Mouse (Mus musculus) layer of hippocampus, postnatal 10 days (tissue): ENCODE results near the gene Smad9. TPM values are rescaled to one million over a fixed set of nuclear protein-coding genes. Genes with fewer than 3 reads are reported as not detected.

ENCODE experiments used
- DNase-seq, 2 experiments: peaks; one replicate each; pipeline ENCODE4 v3.0.0; 2021; ENCODE audit warnings: low spot score in 2 of 2
- long read RNA-seq: library from polyadenylated mRNA; stranded (forward); transcript quantifications from one replicate; pipeline ENCODE4 v2.0.0, GENCODE M21; 2023
- total RNA-seq, 2 experiments: library from RNA; stranded (reverse); gene quantifications; 2 replicates each; pipeline ENCODE4 v1.2.3; 2021

The Smad9 gene
- 1 to 10 TPM; 4.4 to 4.5 TPM for total RNA-seq
- long read RNA-seq, result 0 reads

DNA sequence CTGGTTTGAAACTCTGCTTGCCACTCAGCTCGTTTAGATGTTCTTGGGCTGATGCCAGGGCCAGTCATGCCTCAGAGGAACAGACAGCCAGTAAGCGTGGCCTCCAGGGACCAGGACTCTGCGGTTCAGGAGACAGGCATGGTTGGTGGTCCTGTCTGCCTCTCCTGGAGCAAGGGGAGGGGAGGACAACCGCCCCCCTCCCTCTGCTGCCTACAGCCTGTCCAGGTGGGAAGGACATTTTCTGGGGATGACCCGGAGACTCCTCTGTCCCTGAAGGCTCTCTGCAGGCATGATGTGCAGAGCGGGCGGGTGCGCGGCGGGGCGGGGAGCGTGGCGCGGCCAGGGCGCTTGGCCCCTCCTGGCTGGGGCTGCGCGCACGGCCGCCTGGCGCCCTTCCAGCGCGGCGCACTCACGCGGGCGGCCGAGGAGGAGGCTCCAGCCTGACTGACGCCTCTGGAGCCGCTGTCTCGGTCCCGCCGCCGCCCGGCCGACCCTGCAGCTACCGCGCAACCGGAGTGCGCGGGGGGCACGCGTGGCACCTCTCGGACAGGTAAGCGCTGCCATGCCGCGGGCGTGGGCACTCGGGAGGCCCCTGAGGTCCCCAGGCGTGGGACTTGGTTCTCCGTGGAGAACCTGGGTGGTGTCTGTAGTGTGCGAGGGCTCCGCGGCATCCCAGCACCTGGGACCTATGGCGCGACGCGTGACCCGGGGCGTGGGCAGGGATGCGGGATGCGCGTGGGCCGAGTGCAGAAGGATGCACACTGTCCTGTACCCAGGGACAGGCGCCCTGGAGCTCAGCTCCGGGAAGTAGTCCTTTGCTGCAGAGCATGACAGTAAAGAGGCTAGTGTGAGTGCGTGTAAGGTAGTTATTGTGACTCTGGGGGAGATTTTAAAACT lies at the start of gene Smad9:
TSS of gene Smad9 (plus strand) at position 438 of the 897 bp plus-strand sequence.
- peak; percentile 42 to 61 for DNase-seq

DNA sequence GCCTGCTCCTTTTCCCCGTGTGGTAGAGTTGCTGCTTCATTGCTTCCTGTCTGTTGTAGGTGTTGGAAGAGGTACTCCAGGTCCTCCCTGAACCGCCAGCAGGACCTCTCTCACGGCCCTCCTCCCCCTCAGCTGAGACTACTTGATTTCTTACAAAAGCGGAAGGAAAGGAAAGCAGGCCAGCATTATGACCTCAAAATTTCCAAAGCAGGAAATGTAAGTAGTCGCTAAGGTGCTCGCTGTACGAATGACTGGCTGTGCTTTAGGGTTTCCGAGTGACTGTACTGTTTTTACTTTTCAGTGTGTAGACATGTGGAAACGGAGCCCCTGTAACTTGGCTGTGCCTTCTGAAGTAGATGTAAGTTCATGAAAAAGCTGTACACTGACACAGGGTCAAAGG lies 46.4 kb upstream of the Smad9 start:
- no peak for DNase-seq

DNA sequence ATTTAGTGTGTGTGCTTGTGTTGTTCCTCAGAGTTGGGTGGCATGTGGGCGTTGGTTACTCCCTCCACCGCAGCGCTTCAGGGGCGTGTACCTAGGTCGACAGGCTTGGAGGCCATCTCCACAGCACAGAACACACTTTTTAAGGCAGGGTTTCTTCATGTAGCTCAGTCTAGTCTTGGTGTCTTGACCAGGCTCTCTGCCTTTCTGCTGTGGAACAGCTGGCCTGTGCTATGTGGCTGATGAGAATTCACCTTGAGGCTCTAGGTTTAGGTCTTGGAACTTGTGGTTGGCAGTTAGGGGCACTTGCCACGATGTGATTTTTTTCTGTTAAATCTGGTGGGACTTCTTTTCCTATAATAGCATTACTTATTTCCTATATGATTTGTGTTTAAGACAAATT lies 41.1 kb upstream of the Smad9 start, which contains the start of gene Gm21958:
TSS of gene Gm21958 (minus strand) at position 101 of the 400 bp plus-strand sequence.
- DNase-seq, result no peak

DNA sequence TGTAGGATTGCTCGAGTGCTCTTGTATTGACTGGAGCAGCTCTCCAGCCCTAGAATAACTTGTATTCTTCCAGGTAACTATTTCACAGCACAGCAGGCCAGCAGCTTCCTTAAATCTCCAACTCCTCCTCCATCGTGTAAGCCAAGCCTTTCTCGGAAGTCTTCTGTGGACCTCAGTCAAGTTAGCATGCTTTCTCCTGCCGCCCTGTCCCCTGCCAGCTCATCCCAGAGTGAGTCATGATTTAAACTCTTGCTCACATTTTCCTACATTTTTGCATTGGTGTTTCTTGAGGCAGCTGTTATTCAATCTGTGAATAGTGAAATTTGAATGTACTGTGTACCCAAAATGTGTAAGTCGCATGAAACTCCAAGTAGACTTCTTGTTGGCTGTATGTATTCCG lies 39.9 kb upstream of the Smad9 start:
- no peak for DNase-seq

DNA sequence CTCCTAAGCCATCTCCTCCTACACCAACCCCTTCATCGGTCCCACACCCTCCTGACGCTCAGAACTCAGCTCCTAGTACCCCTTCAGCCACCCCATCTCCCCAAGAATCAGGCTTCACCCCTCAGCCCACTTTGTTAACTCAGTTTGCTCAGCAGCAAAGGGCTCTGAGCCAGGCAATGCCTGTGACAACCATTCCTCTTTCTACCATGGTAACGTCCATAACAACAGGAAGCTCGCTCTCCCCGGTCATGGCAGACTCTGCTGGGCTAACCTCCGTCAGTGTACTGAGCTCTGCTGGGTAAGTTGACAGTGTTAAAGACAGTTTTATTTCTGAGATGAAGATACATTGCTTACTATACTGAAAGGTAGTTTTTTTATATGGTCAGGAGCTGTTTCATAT lies 38.0 kb upstream of the Smad9 start:
- DNase-seq, result no peak

- DNase-seq, result no peak
These were observed 36.4 kb upstream of the Smad9 start for GRCm38 (mm10) chr3:54718947-54719346.

DNA sequence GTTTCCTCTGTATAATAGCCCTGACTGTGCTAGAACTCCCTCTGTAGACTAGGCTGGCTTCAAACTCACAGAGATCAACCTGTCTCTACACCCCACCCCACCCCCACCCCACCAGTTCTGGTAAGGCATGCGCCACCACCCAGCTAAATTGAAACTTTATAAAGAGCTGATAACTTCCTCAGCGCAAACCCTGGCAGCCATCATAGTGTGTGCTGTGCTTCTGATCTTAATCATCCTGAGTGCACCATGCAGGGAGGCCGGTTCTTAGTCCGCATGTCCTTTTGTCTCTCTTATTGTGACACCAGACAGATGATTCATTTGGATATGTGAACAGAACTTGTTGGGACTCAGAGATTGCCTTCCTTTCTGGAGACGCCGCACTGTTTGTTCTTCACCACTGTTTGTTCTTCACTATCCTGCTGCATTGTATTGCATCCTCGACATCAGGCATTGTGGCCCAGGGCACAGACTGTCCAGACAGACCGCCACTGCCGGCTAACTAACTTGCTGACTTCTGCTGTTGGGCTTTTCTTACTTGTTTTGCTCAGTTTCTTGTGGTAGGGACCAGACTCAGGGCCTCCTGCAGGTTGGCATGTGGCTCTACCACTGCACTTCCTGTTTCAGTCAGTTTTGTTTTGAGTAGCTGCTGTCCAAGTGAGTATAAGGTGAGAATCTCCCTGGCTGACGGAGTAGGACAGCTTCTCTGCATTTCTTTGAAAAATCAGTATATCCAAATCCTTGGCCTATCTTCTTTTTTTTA lies 31.5 kb upstream of the Smad9 start:
- DNase-seq, result no peak

- no peak for DNase-seq
These were observed 30.0 kb upstream of the Smad9 start for GRCm38 (mm10) chr3:54725344-54725743.

GRCm38 (mm10) chr3:54727588-54727987 lies 27.8 kb upstream of the Smad9 start:
- no peak for DNase-seq

GRCm38 (mm10) chr3:54728100-54728499 lies 27.3 kb upstream of the Smad9 start:
- no peak for DNase-seq

GRCm38 (mm10) chr3:54731626-54732150 lies 23.7 kb upstream of the Smad9 start:
- DNase-seq, result no peak

DNA sequence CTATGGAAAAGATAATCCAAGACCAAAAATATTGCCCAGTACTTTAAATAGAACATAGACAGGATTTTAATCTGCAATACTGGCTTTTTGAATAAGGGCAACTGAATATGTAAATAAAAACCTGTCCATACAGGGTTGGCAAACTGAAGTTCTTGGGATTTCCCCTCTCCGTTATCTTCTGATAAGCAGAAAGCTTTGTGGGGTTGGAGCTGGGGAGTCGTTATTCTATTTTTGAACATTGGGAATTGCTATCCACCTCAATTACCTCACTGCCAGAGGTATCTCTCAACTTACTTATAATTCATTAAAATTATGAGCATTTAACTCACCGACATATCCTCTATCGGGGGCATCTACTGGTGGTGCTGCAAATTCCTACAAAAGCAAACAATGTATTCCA lies 23.0 kb upstream of the Smad9 start:
- DNase-seq, result no peak

DNA sequence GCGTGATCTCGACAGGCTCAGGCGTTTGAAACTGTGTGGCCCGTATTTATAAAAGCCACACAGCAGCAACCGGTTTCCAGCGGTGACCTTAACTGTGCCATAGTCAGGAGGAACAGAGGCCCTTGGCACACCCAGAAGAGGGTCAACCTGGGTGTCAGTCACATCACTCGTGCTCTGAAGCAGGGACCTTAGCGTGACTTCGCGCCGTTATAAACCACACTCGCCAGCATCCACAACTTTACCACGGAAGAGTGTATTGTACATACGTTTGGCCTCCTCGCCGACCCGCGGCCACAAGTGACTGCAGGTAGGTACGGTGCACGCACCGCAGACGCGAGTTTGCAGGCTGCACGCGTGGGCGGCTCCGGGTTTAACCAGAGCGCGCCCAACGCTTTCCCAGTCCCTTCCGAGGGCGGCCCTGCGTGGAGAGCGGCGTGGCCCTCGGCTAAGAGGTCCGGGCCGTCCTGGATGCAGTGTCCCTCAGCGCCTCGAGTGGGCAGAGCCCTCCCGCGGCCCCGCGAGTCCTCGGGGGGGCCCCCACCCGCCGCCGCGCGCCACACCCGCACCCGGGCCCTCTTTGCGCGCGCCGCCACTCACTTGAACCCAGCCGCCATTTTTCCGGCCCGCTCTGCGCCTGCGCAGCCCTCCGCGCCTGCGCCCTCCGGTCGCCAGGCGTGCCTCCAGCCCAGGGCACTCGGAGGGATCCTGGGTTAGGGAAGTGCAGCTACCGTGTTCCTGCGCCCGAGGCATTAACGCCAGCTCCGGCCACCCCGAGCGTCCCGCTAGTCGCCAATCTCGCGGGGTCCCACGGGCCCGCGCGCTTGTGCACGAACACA lies 20.8 kb upstream of the Smad9 start:
- DNase-seq, result peak; percentile 90 to 96

GRCm38 (mm10) chr3:54735247-54736046 lies 19.9 kb upstream of the Smad9 start, which contains the start of the genes Exosc8 and Alg5:
Exosc8 (minus strand) TSS chr3:54735393.
Alg5 (plus strand) TSS chr3:54735539.
- DNase-seq, result peak; percentile 98 to 99

- DNase-seq, result peak; percentile 29 to 39
These were observed 19.1 kb upstream of the Smad9 start for GRCm38 (mm10) chr3:54736101-54736927.

- DNase-seq, result no peak
These were observed 18.1 kb upstream of the Smad9 start for GRCm38 (mm10) chr3:54737317-54737716.

DNA sequence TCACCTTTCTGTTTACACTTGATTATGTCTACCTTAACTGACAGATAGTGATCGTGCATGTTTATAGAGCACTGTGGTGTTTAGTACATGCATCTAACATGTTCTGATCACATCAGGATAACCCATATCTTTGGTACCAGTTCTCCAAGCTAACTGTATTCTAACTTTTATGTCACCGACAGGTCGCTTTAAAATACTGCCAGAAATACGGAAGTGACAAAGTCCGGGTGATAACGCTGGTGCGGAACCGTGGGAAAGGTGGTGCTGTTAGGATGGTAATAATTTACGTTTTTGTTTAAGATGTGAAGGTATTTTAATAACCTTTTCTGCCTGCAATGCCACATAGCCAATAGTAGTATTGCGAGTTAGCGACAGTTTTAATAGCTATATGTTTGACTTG lies 13.4 kb upstream of the Smad9 start:
- DNase-seq, result no peak

DNA sequence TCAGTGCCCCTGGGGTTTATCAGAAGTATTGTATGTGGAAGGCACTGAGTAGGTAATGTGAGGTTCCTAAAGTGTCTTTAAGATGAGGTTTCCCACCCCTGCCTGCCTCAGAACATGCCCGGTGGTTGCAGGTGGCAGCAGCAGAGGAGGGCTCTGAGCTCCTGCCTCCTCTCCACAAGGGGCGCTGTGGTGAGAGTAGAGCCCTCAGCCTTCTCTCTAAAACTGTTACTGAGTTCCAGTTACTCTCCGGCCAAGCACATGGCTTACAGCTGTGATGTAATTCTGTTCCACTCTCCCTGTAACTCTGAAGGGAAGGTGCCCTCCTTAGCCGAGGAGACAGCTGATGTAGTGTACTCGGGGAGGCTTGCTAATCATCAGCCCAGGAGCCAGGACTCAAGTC lies 9.6 kb upstream of the Smad9 start:
- DNase-seq, result peak; percentile 29 to 42

DNA sequence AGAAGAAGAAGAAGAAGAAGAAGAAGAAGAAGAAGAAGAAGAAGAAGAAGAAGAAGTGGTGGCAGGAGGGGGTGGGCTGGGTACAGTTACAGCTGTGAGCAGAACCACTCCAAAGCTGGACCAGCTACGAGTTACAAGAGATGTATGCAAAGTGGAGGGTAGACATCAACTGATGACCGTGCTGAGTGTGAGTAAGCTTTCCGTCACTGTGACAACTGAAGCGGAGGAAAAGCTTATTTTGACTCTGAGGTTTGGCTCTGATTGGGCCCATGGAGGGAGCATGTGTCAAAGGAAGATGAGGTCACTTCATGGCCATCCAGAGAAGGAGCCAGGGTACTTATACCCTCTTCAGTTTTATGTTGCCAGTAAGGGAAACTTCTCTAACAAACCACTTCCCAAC lies 2.0 kb upstream of the Smad9 start:
- no peak for DNase-seq
